8 mouse cellular contexts compared by ENCODE assay signal in genomic region chr2:167552927-167553402, GRCm38 (mm10). TPM values are rescaled to one million over a fixed set of nuclear protein-coding genes. Genes with fewer than 3 reads are reported as not detected.
DNase-seq lines count a peak whose midpoint lies in the region; ATAC-seq and TF ChIP-seq lines count a peak whose summit lies in the region.

No protein-coding gene starts in this region.

- no peak for TF ChIP-seq CTCF in forebrain, postnatal 0 days (IDR thresholded peaks at IDR 0.05; ENCODE audit: low read depth)

- no peak overlapping the region for H3K4me2 ChIP-seq in forebrain, embryonic 14.5 days (ENCODE audit: low read length)
- H3K4me2 ChIP-seq in forebrain, postnatal 0 days (ENCODE audit: low read depth): no peak overlapping the region
- H3K4me2 ChIP-seq in embryonic facial prominence, embryonic 14.5 days (ENCODE audit: low read depth, low read length): no peak overlapping the region
- H3K4me2 ChIP-seq in limb, embryonic 13.5 days (replicated peaks): no peak overlapping the region
- no peak overlapping the region for H3K4me2 ChIP-seq in hindbrain, embryonic 14.5 days (replicated peaks)

- DNase-seq in forebrain, embryonic 14.5 days (ENCODE audit: low spot score): no peak
- no peak for DNase-seq in forebrain, postnatal 0 days
- peak; percentile 89 for DNase-seq in 3T3-L1 (ENCODE audit: low read depth, low spot score)
- DNase-seq in embryonic facial prominence, embryonic 14.5 days (ENCODE audit: low spot score): peak; percentile 74
- DNase-seq in cerebellum, adult 11-12 months: no peak
- no peak for DNase-seq in hindbrain, embryonic 14.5 days (ENCODE audit: low spot score)
- DNase-seq in left cerebral cortex, adult 18-20 months (ENCODE audit: low spot score in 2 of 2): no peak

- 20% methylated on average over 11 of the region's 11 CpGs for WGBS in forebrain, embryonic 14.5 days
- 24% methylated on average over 11 of the region's 11 CpGs for WGBS in forebrain, postnatal 0 days
- 27% methylated on average over 11 of the region's 11 CpGs for WGBS in embryonic facial prominence, embryonic 14.5 days
- WGBS in limb, embryonic 13.5 days: 15% methylated on average over 11 of the region's 11 CpGs
- 14% methylated on average over 11 of the region's 11 CpGs for WGBS in hindbrain, embryonic 14.5 days

- no peak overlapping the region for H3K27ac ChIP-seq in forebrain, embryonic 14.5 days (ENCODE audit: low read depth, low read length)
- no peak overlapping the region for H3K27ac ChIP-seq in forebrain, postnatal 0 days (ENCODE audit: low read depth, low read length)
- H3K27ac ChIP-seq in embryonic facial prominence, embryonic 14.5 days (replicated peaks; ENCODE audit: low read depth, low read length): peak overlapping the region; percentile 61
- H3K27ac ChIP-seq in limb, embryonic 13.5 days: peak overlapping the region; percentile 28
- no peak overlapping the region for H3K27ac ChIP-seq in hindbrain, embryonic 14.5 days

- 0 out of 2 replicates have a peak overlapping the region, but pooled peaks have one; percentile 5 for H3K9ac ChIP-seq in forebrain, embryonic 14.5 days (ENCODE audit: low read length)
- no peak overlapping the region for H3K9ac ChIP-seq in forebrain, postnatal 0 days
- no peak overlapping the region for H3K9ac ChIP-seq in embryonic facial prominence, embryonic 14.5 days (ENCODE audit: low read depth, low read length)
- no peak overlapping the region for H3K9ac ChIP-seq in limb, embryonic 13.5 days
- H3K9ac ChIP-seq in hindbrain, embryonic 14.5 days: no peak overlapping the region

- no peaks in the 10 kb centered on the region for H3K9me3 ChIP-seq in forebrain, embryonic 14.5 days (replicated peaks; ENCODE audit: control insufficient read depth, low read length)
- no peaks in the 10 kb centered on the region for H3K9me3 ChIP-seq in forebrain, postnatal 0 days (ENCODE audit: low read length)
- H3K9me3 ChIP-seq in embryonic facial prominence, embryonic 14.5 days (ENCODE audit: control insufficient read depth, low read length): no peaks in the 10 kb centered on the region
- H3K9me3 ChIP-seq in limb, embryonic 13.5 days: no peaks in the 10 kb centered on the region
- no peaks in the 10 kb centered on the region for H3K9me3 ChIP-seq in hindbrain, embryonic 14.5 days (ENCODE audit: control insufficient read depth, low read length)

- H3K36me3 ChIP-seq in forebrain, embryonic 14.5 days (ENCODE audit: control insufficient read depth, insufficient read depth, low read length): no peaks in the 10 kb centered on the region
- no peaks in the 10 kb centered on the region for H3K36me3 ChIP-seq in forebrain, postnatal 0 days (ENCODE audit: insufficient read depth)
- H3K36me3 ChIP-seq in embryonic facial prominence, embryonic 14.5 days (ENCODE audit: control insufficient read depth, insufficient read depth, low read length): no peaks in the 10 kb centered on the region
- no peaks in the 10 kb centered on the region for H3K36me3 ChIP-seq in limb, embryonic 13.5 days
- no peaks in the 10 kb centered on the region for H3K36me3 ChIP-seq in hindbrain, embryonic 14.5 days (replicated peaks; ENCODE audit: control insufficient read depth, insufficient read depth)

- H3K4me1 ChIP-seq in forebrain, embryonic 14.5 days (ENCODE audit: control insufficient read depth, insufficient read depth, low read length): no peaks in the 10 kb centered on the region
- no peaks in the 10 kb centered on the region for H3K4me1 ChIP-seq in forebrain, postnatal 0 days (ENCODE audit: insufficient read depth)
- 0 out of 2 replicates have a peak, but pooled peaks cover 6% of the 10 kb centered on the region for H3K4me1 ChIP-seq in embryonic facial prominence, embryonic 14.5 days (ENCODE audit: control insufficient read depth, insufficient read depth, low read length)
- peaks cover 18% of the 10 kb centered on the region for H3K4me1 ChIP-seq in limb, embryonic 13.5 days
- no peaks in the 10 kb centered on the region for H3K4me1 ChIP-seq in hindbrain, embryonic 14.5 days (replicated peaks; ENCODE audit: control insufficient read depth, insufficient read depth, low read length)

- H3K27me3 ChIP-seq in forebrain, embryonic 14.5 days (replicated peaks; ENCODE audit: control insufficient read depth, insufficient read depth, low read length): no peaks in the 10 kb centered on the region
- H3K27me3 ChIP-seq in forebrain, postnatal 0 days (ENCODE audit: insufficient read depth, low read length): no peaks in the 10 kb centered on the region
- no peaks in the 10 kb centered on the region for H3K27me3 ChIP-seq in embryonic facial prominence, embryonic 14.5 days (replicated peaks; ENCODE audit: control insufficient read depth, insufficient read depth, low read length)
- no peaks in the 10 kb centered on the region for H3K27me3 ChIP-seq in limb, embryonic 13.5 days
- H3K27me3 ChIP-seq in hindbrain, embryonic 14.5 days (ENCODE audit: control insufficient read depth, insufficient read depth, low read length): no peaks in the 10 kb centered on the region

- no peak for ATAC-seq in forebrain, embryonic 14.5 days
- no peak for ATAC-seq in forebrain, postnatal 0 days
- ATAC-seq in embryonic facial prominence, embryonic 14.5 days (ENCODE audit: low read depth): peak; percentile 65; the same call in 1 of the 2 replicates
- 0 out of 2 replicates have a peak, but pooled peaks have one; percentile 30 for ATAC-seq in limb, embryonic 13.5 days (ENCODE audit: low FRiP score, low read depth)
- ATAC-seq in hindbrain, embryonic 14.5 days (ENCODE audit: low FRiP score): no peak

- no peak overlapping the region for H3K4me3 ChIP-seq in forebrain, embryonic 14.5 days (ENCODE audit: low read depth, low read length)
- H3K4me3 ChIP-seq in forebrain, postnatal 0 days (ENCODE audit: low read depth, low read length): no peak overlapping the region
- H3K4me3 ChIP-seq in embryonic facial prominence, embryonic 14.5 days (ENCODE audit: low read depth, low read length): no peak overlapping the region
- H3K4me3 ChIP-seq in limb, embryonic 13.5 days: no peak overlapping the region
- no peak overlapping the region for H3K4me3 ChIP-seq in hindbrain, embryonic 14.5 days (replicated peaks; ENCODE audit: low read length)

RNA-seq across cellular contexts. Expression of gene Snai1, which starts 15.0 kb away (rescaled TPM):
- 3.0 and 5.0 TPM in 2 replicates for polyA plus RNA-seq in forebrain, embryonic 14.5 days (2014; fragmentation: Nextera tagmentation; extraction: Ambion mirVana)
- 1.3 and 1.4 TPM in 2 replicates for total RNA-seq in forebrain, postnatal 0 days (2014; rRNA removed)
- polyA plus RNA-seq in forebrain, postnatal 0 days (2015; fragmentation: Nextera tagmentation; extraction: Ambion mirVana): 3.3 and 4.4 TPM in 2 replicates
- 64.1 and 69.7 TPM in 2 replicates for polyA plus RNA-seq in embryonic facial prominence, embryonic 14.5 days (2014; fragmentation: Nextera tagmentation; extraction: Ambion mirVana)
- 72.6 and 76.0 TPM in 2 replicates for polyA plus RNA-seq in limb, embryonic 13.5 days (2015; fragmentation: Nextera tagmentation; extraction: Ambion mirVana)
- polyA plus RNA-seq in hindbrain, embryonic 14.5 days (2014; fragmentation: Nextera tagmentation; extraction: Ambion mirVana): 5.5 and 7.5 TPM in 2 replicates
- 1 to 10 TPM; 1.1 to 1.2 TPM for total RNA-seq in left cerebral cortex, adult 18-20 months (2021)

Comparison
In these comparisons a context has a peak if more than half of its experiments do, and no peak if none do; other contexts are left out.
1. ATAC-seq: peak in embryonic facial prominence, embryonic 14.5 days (single experiment) and limb, embryonic 13.5 days (single experiment); none in forebrain, embryonic 14.5 days (single experiment), forebrain, postnatal 0 days (single experiment) and hindbrain, embryonic 14.5 days (single experiment).
2. DNase-seq: peak in 3T3-L1 (single experiment) and embryonic facial prominence, embryonic 14.5 days (single experiment); none in forebrain, embryonic 14.5 days (single experiment), forebrain, postnatal 0 days (single experiment), cerebellum, adult 11-12 months (single experiment), hindbrain, embryonic 14.5 days (single experiment) and left cerebral cortex, adult 18-20 months (0 of 2).
3. H3K27ac ChIP-seq: peak in embryonic facial prominence, embryonic 14.5 days (single experiment) and limb, embryonic 13.5 days (single experiment); none in forebrain, embryonic 14.5 days (single experiment), forebrain, postnatal 0 days (single experiment) and hindbrain, embryonic 14.5 days (single experiment).